Mouse (Mus musculus) thymus, adult 2 months (tissue): Measurements from ENCODE around the gene Eya4. TPM values are rescaled to one million over a fixed set of nuclear protein-coding genes. Genes with fewer than 3 reads are reported as not detected.

Source experiments
- DNase-seq: peaks from one replicate; pipeline ENCODE4 v3.0.0; 2021
- H3K27ac ChIP-seq: fragments of 200-500 bp; 2 replicates; pipeline ENCODE4 v1.5.1; 2012; ENCODE audit warnings: low read length, control low read depth; ENCODE audit not compliant: control insufficient read depth, insufficient read depth
- H3K27me3 ChIP-seq: fragments of 200-500 bp; 2 replicates; pipeline ENCODE4 v1.6.1; 2012; ENCODE audit warnings: mild to moderate bottlenecking, low read length, moderate library complexity, mixed read lengths; ENCODE audit not compliant: control insufficient read depth, insufficient read depth
- H3K36me3 ChIP-seq: fragments of 200-500 bp; 2 replicates; pipeline ENCODE4 v1.6.1; 2012; ENCODE audit warnings: mild to moderate bottlenecking, low read length, moderate library complexity; ENCODE audit not compliant: control insufficient read depth, insufficient read depth
- H3K4me1 ChIP-seq: fragments of 200-500 bp; replicated peaks from 2 replicates; pipeline ENCODE4 v1.6.1; 2012; ENCODE audit warnings: low read length; ENCODE audit not compliant: control insufficient read depth, insufficient read depth
- H3K4me3 ChIP-seq: fragments of 200-500 bp; 2 replicates; pipeline ENCODE4 v1.5.1; 2012; ENCODE audit warnings: mild to moderate bottlenecking, low read length, control low read depth, moderate library complexity; ENCODE audit not compliant: control insufficient read depth, insufficient read depth
- CTCF ChIP-seq: fragments of 200-500 bp; IDR thresholded peaks from 2 replicates; pipeline ENCODE4 v1.5.1; 2012; ENCODE audit warnings: mild to moderate bottlenecking, control low read depth, low read length, moderate library complexity, borderline replicate concordance; ENCODE audit not compliant: control insufficient read depth, poor library complexity, insufficient read depth; ENCODE audit errors: extremely low read depth
- POLR2A ChIP-seq: fragments of 200-500 bp; IDR thresholded peaks from 2 replicates; pipeline ENCODE4 v1.6.1; 2012; ENCODE audit warnings: mild to moderate bottlenecking, low read length, control low read depth, moderate library complexity; ENCODE audit not compliant: control insufficient read depth, poor library complexity, insufficient read depth; ENCODE audit errors: extremely low read depth
- WGBS: fragments of 180-500 bp; shearing (Covaris S2); methylation state at CpG from one replicate; pipeline ENCODE4 v1.1.7; 2018; 5-methylcytosine and 5-hydroxymethylcytosine counted together
- polyA plus RNA-seq: library from polyadenylated mRNA; depleted of rRNA; stranded (reverse); fragments of >200 nt; gene quantifications from 2 replicates; pipeline ENCODE4 v1.2.3, GENCODE M21; 2012

Gene Eya4
- polyA plus RNA-seq, 1 experiment: 3.3 TPM

GRCm38 (mm10) chr10:23211381-23211780 is 139.2 kb downstream of the Eya4 start:
- DNase-seq: no peak
- Histone ChIP-seq H3K27ac (no peak overlapping the region), H3K36me3 (no peaks in the 10 kb centered on the region), H3K4me1 (no peaks in the 10 kb centered on the region), H3K27me3 (no peaks in the 10 kb centered on the region), H3K4me3 (no peak overlapping the region)
- 94% methylated on average over 2 of the region's 2 CpGs for WGBS
- TF ChIP-seq POLR2A (no peak), CTCF (no peak)

DNA sequence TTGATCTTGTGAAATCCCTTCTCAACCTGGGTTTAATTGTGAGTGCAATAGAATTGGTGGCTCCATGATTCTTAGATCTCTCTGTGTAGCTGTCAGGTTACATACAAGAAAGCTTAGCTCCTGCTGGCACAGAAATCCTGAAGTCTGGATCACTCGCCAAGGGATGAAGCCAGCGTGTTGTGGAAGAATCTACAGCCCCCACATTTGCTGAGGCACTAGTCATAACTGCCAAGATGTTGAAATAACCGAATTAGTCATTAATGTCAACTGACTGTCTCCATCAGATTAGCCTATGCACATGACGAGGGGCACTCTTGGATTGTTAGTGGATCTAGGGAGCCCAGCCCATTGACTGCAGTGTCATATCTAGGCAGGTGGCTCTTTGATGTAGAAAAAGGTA is 146.7 kb downstream of the Eya4 start:
- H3K4me3 ChIP-seq: no peak overlapping the region
- DNase-seq: no peak
- no peaks in the 10 kb centered on the region for H3K36me3 ChIP-seq
- H3K27ac ChIP-seq: no peak overlapping the region
- TF ChIP-seq CTCF: no peak
- no peak for TF ChIP-seq POLR2A
- 82% methylated on average over 4 of the region's 4 CpGs for WGBS
- H3K4me1 ChIP-seq: no peaks in the 10 kb centered on the region
- no peaks in the 10 kb centered on the region for H3K27me3 ChIP-seq

DNA sequence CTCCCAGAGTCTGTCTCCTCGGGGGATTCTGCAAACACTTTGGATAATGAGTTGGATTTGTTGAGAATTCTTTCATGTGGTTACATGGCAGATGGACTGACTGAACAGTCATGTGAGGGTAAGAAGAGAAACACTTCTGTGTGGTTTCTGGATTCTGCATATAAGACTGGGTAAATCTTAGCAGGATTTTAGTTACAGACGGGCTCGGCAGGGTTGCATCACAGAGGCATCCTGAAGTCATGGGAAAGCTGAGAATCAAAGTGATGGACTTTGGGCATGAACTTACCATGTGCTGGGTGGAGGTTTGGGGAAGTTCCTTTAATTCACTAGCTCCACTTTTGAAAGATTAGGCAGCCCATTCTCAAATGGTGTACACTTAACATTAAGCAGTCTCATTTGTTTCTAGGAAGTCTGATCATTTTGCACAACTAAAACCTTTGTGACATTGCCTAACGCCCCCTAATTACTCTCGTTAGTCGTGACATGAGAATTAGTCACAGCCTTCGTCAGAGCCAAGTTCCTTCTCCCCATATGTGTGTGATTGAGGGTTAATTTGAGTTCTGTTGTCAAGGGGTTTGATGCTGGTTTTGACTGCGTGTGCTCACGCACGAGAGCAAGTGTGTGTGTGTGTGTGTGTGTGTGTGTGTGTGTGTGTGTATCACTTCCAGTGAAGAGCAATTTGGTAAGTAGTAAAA is 147.3 kb downstream of the Eya4 start:
- Histone ChIP-seq H3K4me3 (no peak overlapping the region), H3K27ac (no peak overlapping the region), H3K36me3 (no peaks in the 10 kb centered on the region), H3K27me3 (no peaks in the 10 kb centered on the region), H3K4me1 (no peaks in the 10 kb centered on the region)
- TF ChIP-seq CTCF (no peak), POLR2A (no peak)
- WGBS: 82% methylated on average over 10 of the region's 10 CpGs
- DNase-seq: no peak

GRCm38 (mm10) chr10:23202591-23202990 is 148.0 kb downstream of the Eya4 start:
- H3K4me1 ChIP-seq: no peaks in the 10 kb centered on the region
- no peak overlapping the region for H3K27ac ChIP-seq
- no peak overlapping the region for H3K4me3 ChIP-seq
- no peaks in the 10 kb centered on the region for H3K27me3 ChIP-seq
- no peaks in the 10 kb centered on the region for H3K36me3 ChIP-seq
- no peak for DNase-seq
- no peak for TF ChIP-seq CTCF
- no peak for TF ChIP-seq POLR2A
- whole genome bisulfite sequencing: 96% methylated on average over 4 of the region's 4 CpGs

GRCm38 (mm10) chr10:23198251-23198650 is 152.3 kb downstream of the Eya4 start:
- WGBS: 87% methylated on average over 5 of the region's 5 CpGs
- no peak overlapping the region for H3K27ac ChIP-seq
- no peak for DNase-seq
- no peaks in the 10 kb centered on the region for H3K36me3 ChIP-seq
- H3K27me3 ChIP-seq: no peaks in the 10 kb centered on the region
- H3K4me3 ChIP-seq: no peak overlapping the region
- no peaks in the 10 kb centered on the region for H3K4me1 ChIP-seq
- TF ChIP-seq POLR2A (no peak), CTCF (no peak)

GRCm38 (mm10) chr10:23196336-23196735 is 154.2 kb downstream of the Eya4 start:
- no peaks in the 10 kb centered on the region for H3K4me1 ChIP-seq

DNA sequence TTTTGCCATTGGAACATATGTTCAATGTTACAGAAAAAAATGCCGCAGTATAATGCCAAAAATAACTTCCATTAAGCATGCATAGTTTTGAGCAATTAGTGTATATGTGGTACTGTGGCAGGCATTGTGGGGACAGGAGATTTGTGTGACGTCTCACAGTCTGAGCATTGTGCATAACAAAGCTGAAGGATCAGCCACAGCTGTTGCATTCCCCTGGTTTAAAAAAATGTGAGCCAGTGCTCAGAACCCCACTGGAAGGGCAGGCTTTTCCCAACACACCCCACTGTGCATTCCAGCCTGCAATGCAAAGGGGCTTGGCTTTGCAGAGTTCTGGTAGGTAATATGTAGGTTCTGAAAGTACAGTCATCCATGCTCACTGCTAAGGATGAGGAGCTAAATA is 155.2 kb downstream of the Eya4 start:
- no peak for TF ChIP-seq POLR2A
- no peak for TF ChIP-seq CTCF

More at GRCm38 (mm10) chr10:23196336-23196735, 154.2 kb downstream of the Eya4 start:
- Histone ChIP-seq H3K36me3 (no peaks in the 10 kb centered on the region), H3K27me3 (no peaks in the 10 kb centered on the region), H3K4me3 (no peak overlapping the region), H3K27ac (no peak overlapping the region)
- WGBS: 97% methylated on average over 4 of the region's 4 CpGs
- no peak for TF ChIP-seq CTCF
- no peak for DNase-seq

More for the DNA sequence above, 155.2 kb downstream of the Eya4 start:
- H3K4me3 ChIP-seq: no peak overlapping the region
- no peak overlapping the region for H3K27ac ChIP-seq
- no peaks in the 10 kb centered on the region for H3K4me1 ChIP-seq
- WGBS: 91% methylated on average over 2 of the region's 2 CpGs
- H3K36me3 ChIP-seq: no peaks in the 10 kb centered on the region
- H3K27me3 ChIP-seq: no peaks in the 10 kb centered on the region
- DNase-seq: no peak
